Mouse (Mus musculus) limb, embryonic 14.5 days (tissue): ENCODE results near the gene 2210407C18Rik. TPM values are rescaled to one million over a fixed set of nuclear protein-coding genes. Genes with fewer than 3 reads are reported as not detected.

Experiments
- ATAC-seq: fragments of 200-750 bp; cut with Nextera tagmentation; 2 replicates; pipeline ENCODE4 v1.8.0; 2017; ENCODE audit warnings: low read depth, moderate number of reproducible peaks, moderate TSS enrichment; ENCODE audit not compliant: low FRiP score
- DNase-seq: peaks from one replicate; pipeline ENCODE4 v3.0.0-alpha.2; 2015; ENCODE audit warnings: low spot score
- H3K27ac ChIP-seq: fragments of 300-500 bp; sonication (generic); replicated peaks from 2 replicates; pipeline ENCODE4 v1.5.1; 2014; ENCODE audit warnings: low read depth, mild to moderate bottlenecking, low read length, moderate library complexity, mixed read lengths
- H3K27me3 ChIP-seq: fragments of 300-500 bp; sonication (generic); 2 replicates; pipeline ENCODE4 v1.6.1; 2014; ENCODE audit warnings: low read length, mixed read lengths; ENCODE audit not compliant: control insufficient read depth, insufficient read depth
- H3K36me3 ChIP-seq: fragments of 300-500 bp; sonication (generic); 2 replicates; pipeline ENCODE4 v1.6.1; 2014; ENCODE audit warnings: mild to moderate bottlenecking, low read length, moderate library complexity, mixed read lengths; ENCODE audit not compliant: control insufficient read depth, insufficient read depth
- H3K4me1 ChIP-seq: fragments of 300-500 bp; sonication (generic); 2 replicates; pipeline ENCODE4 v1.6.1; 2014; ENCODE audit warnings: antibody characterized with exemption, low read length, mixed read lengths; ENCODE audit not compliant: control insufficient read depth, insufficient read depth
- H3K4me2 ChIP-seq: fragments of 300-500 bp; sonication (generic); replicated peaks from 2 replicates; pipeline ENCODE4 v1.6.1; 2014; ENCODE audit warnings: low read depth, mild to moderate bottlenecking, low read length, moderate library complexity; ENCODE audit not compliant: severe bottlenecking
- H3K4me3 ChIP-seq: fragments of 300-500 bp; sonication (generic); replicated peaks from 2 replicates; pipeline ENCODE4 v1.5.1; 2014; ENCODE audit warnings: low read length
- H3K9ac ChIP-seq: fragments of 300-500 bp; sonication (generic); 2 replicates; pipeline ENCODE4 v1.6.1; 2014; ENCODE audit warnings: mild to moderate bottlenecking, low read depth, low read length, moderate library complexity; ENCODE audit not compliant: severe bottlenecking
- H3K9me3 ChIP-seq: fragments of 300-500 bp; sonication (generic); 2 replicates; pipeline ENCODE4 v1.6.1; 2016; ENCODE audit warnings: low read length; ENCODE audit not compliant: control insufficient read depth
- POLR2A ChIP-seq: fragments of 200-500 bp; IDR thresholded peaks from 2 replicates; pipeline ENCODE4 v1.8.0; 2012; ENCODE audit warnings: inconsistent platforms, mild to moderate bottlenecking, moderate library complexity, borderline replicate concordance; ENCODE audit not compliant: insufficient read depth, insufficient read length; ENCODE audit errors: extremely low read depth
- WGBS: fragments of 180-500 bp; shearing (Covaris S2); extraction: QIAGEN DNeasy Blood & Tissue Kit; methylation state at CpG from one replicate; pipeline ENCODE4 v1.1.7; 2014; 5-methylcytosine and 5-hydroxymethylcytosine counted together
- polyA plus RNA-seq, 2 experiments: library from polyadenylated mRNA; depleted of rRNA in 1 of 2; stranded (reverse) in 1 of 2; unstranded in 1 of 2; fragments of >200 nt; fragmentation: Nextera tagmentation in 1 of 2; extraction: Ambion mirVana in 1 of 2; gene quantifications; 2 replicates each; pipeline versions ENCODE4 v1.2.1 to v1.2.3; 2012 to 2014

Gene 2210407C18Rik
- polyA plus RNA-seq, 2 experiments: not detected

DNA sequence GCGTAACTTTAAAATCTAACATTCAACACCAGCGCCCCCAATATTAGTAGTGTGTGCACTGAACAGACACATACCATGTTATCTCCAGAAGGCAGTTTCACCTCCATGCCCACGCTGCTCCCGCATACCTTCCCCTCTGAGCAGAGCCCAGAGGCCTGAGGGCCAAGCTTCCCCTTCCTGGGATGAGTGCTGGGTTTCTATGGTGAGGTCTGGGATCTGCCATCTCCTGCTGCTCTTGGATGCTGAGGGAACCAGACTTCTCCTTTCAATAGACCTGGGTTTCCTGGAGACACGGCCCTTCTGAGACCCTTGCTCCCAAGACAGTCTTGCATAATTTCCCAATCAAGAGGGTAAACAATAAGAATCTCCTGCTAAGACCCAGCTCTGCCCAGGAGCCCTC lies 14.5 kb upstream of the 2210407C18Rik start, which contains the start of gene Olfr323:
TSS of gene Olfr323 (minus strand) at position 101 of the 400 bp plus-strand sequence.
- 85% methylated on average over 5 of the region's 5 CpGs for WGBS
- no peak within 1 kb of the TSS for H3K9ac ChIP-seq
- ATAC-seq: no peak
- H3K27me3 ChIP-seq: no peaks in the 10 kb centered on the region
- no peak for DNase-seq
- no peak within 1 kb of the TSS for H3K4me3 ChIP-seq
- no peaks in the 10 kb centered on the region for H3K4me1 ChIP-seq
- no peak within 1 kb of the TSS for H3K4me2 ChIP-seq
- no peaks in the 10 kb centered on the region for H3K36me3 ChIP-seq
- no peak within 1 kb of the TSS for H3K27ac ChIP-seq
- H3K9me3 ChIP-seq: no peaks in the 10 kb centered on the region
- TF ChIP-seq POLR2A: no peak

DNA sequence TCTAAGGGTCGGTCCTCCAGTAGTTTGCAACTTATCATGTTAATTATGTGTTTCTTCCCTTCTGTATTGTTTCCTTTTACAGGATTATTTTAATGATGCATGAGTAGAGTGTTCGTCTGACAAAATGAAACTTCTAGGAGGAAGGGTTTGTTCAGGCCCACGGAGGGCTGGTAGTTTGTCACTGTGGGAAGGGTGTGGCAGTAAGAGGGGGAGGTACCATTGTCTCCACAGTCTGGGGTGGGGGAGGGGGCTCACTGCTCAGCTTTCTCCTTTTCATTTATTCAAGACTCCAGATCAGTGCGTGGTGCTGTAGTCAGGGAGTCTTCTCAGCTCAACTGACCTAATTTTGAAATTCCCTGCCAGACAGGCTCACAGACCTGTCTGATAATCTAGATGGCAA lies 10.3 kb upstream of the 2210407C18Rik start:
- ATAC-seq (no peak), DNase-seq (no peak)
- WGBS: 61% methylated on average over 4 of the region's 4 CpGs
- no peak overlapping the region for H3K4me3 ChIP-seq
- no peak for TF ChIP-seq POLR2A
- H3K4me1 ChIP-seq: no peaks in the 10 kb centered on the region
- H3K4me2 ChIP-seq: no peak overlapping the region
- H3K9ac ChIP-seq: no peak overlapping the region
- H3K9me3 ChIP-seq: no peaks in the 10 kb centered on the region
- no peaks in the 10 kb centered on the region for H3K36me3 ChIP-seq
- H3K27me3 ChIP-seq: no peaks in the 10 kb centered on the region
- H3K27ac ChIP-seq: no peak overlapping the region

DNA sequence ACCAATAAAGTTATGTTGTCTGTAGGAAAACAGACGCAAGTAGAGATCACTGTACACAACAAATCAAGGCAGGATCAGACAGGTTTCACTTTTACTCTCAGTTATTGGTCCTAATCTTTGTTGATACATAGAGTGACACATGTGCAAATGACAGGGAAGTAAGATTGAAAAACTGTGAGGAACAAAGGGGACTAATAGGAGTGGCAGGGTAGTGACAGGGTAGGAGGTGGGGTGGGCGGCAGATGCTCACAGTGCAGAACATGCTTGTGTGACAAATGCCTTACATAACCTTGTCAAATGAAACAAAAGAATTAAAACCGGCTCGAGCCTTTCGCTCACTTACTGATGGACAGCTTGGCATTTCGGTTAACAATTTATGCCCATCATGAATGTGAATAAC lies 2.9 kb upstream of the 2210407C18Rik start:
- H3K9ac ChIP-seq: no peak overlapping the region
- TF ChIP-seq POLR2A: no peak
- H3K27me3 ChIP-seq: no peaks in the 10 kb centered on the region; the same call in 1 of the 2 replicates
- H3K9me3 ChIP-seq: no peaks in the 10 kb centered on the region
- H3K4me2 ChIP-seq: no peak overlapping the region
- ATAC-seq (no peak), DNase-seq (no peak)
- 68% methylated on average over 6 of the region's 6 CpGs for WGBS
- no peaks in the 10 kb centered on the region for H3K4me1 ChIP-seq
- no peak overlapping the region for H3K27ac ChIP-seq
- H3K4me3 ChIP-seq: no peak overlapping the region
- H3K36me3 ChIP-seq: no peaks in the 10 kb centered on the region

DNA sequence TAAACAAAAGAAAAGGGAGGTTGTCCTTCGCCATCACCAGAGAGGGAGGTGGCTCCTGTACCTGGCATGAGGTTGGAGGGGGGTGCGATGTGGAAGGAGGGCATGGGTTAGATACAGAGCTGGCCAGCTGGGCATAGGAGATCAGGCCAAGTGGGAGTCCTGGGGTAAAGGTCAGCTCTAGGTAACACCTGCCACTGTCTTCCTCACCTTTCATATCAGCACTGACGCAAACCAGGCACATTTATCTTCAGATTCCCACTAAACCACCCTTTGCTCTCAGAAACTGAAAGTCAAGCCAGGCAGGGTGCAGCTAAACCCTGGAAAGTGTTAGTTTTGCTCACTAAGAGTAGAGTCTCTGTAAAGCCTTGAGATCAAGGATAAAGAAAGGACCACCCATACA lies 2.5 kb upstream of the 2210407C18Rik start:
- no peaks in the 10 kb centered on the region; the same call in 1 of the 2 replicates for H3K27me3 ChIP-seq
- 70% methylated on average over 3 of the region's 3 CpGs for WGBS
- no peaks in the 10 kb centered on the region for H3K36me3 ChIP-seq
- no peak for TF ChIP-seq POLR2A
- no peaks in the 10 kb centered on the region for H3K9me3 ChIP-seq
- no peak for ATAC-seq
- DNase-seq: no peak
- no peak overlapping the region for H3K27ac ChIP-seq
- no peaks in the 10 kb centered on the region for H3K4me1 ChIP-seq
- H3K9ac ChIP-seq: no peak overlapping the region
- H3K4me2 ChIP-seq: no peak overlapping the region
- H3K4me3 ChIP-seq: no peak overlapping the region

DNA sequence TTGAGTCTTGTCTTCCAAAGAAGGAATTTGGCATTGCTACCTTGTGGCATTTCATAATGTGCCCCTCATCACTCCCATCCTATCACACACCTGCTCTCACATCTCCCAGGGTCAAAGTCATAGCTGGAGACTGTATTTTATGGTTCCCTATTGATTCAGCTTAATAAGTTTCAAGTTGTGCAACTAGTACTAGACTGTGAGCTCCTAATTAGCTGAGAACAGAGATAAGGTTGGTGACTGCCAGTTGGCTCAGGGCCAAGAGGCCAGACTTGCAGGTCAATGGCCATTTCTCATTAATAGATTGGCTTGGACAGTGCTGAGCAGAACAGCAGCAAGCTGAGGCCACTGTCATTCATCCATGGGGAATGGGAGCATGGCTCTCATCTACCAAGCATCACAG lies 1.3 kb downstream of the 2210407C18Rik start:
- no peak for DNase-seq
- Histone ChIP-seq H3K4me1 (no peaks in the 10 kb centered on the region), H3K9ac (no peak overlapping the region), H3K4me3 (no peak overlapping the region), H3K36me3 (no peaks in the 10 kb centered on the region), H3K27me3 (no peaks in the 10 kb centered on the region), H3K4me2 (no peak overlapping the region), H3K9me3 (no peaks in the 10 kb centered on the region), H3K27ac (no peak overlapping the region)
- TF ChIP-seq POLR2A: no peak
- ATAC-seq: no peak

GRCm38 (mm10) chr11:58613359-58613758 lies 2.5 kb downstream of the 2210407C18Rik start:
- Histone ChIP-seq H3K27me3 (no peaks in the 10 kb centered on the region), H3K9ac (no peak overlapping the region), H3K36me3 (no peaks in the 10 kb centered on the region), H3K9me3 (no peaks in the 10 kb centered on the region), H3K27ac (no peak overlapping the region), H3K4me1 (no peaks in the 10 kb centered on the region), H3K4me2 (no peak overlapping the region), H3K4me3 (no peak overlapping the region)
- TF ChIP-seq POLR2A: no peak
- ATAC-seq (no peak), DNase-seq (no peak)
- WGBS: 59% methylated on average over 3 of the region's 3 CpGs
